Mouse (Mus musculus) induced T-regulatory cell, adult 2 months (primary cell): ENCODE data around the gene Slc6a1.
"Not testable (repeated sequence)": the region's sequence is repeated elsewhere in the genome, so short reads cannot be mapped to it uniquely, and the experiment has no call there.

Source experiments
- DNase-seq: peaks from one replicate; pipeline ENCODE4 v3.0.0-alpha.2; 2012; ENCODE audit warnings: low read depth

Gene Slc6a1

GRCm38 (mm10) chr6:114290184-114290583 lies 7.7 kb downstream of the Slc6a1 start:
- DNase-seq = no peak

- DNase-seq = no peak
Measured at GRCm38 (mm10) chr6:114290929-114291328, 8.5 kb downstream of the Slc6a1 start.

- no peak for DNase-seq
Measured at GRCm38 (mm10) chr6:114291396-114291795, 9.0 kb downstream of the Slc6a1 start.

- DNase-seq = no peak
Measured at GRCm38 (mm10) chr6:114293511-114293910, 11.1 kb downstream of the Slc6a1 start.

- DNase-seq = no peak
Measured at GRCm38 (mm10) chr6:114295086-114295485, 12.7 kb downstream of the Slc6a1 start.

- DNase-seq = no peak
Measured at GRCm38 (mm10) chr6:114297260-114298002, 15.0 kb downstream of the Slc6a1 start.

GRCm38 (mm10) chr6:114299699-114300098 lies 17.3 kb downstream of the Slc6a1 start:
- DNase-seq = no peak

GRCm38 (mm10) chr6:114300737-114301136 lies 18.3 kb downstream of the Slc6a1 start:
- no peak for DNase-seq

GRCm38 (mm10) chr6:114304668-114305067 lies 22.2 kb downstream of the Slc6a1 start:
- DNase-seq = no peak

GRCm38 (mm10) chr6:114320511-114320910 lies 38.1 kb downstream of the Slc6a1 start:
- no peak for DNase-seq

- peak; percentile 10 for DNase-seq
Measured at GRCm38 (mm10) chr6:114321146-114321545, 38.7 kb downstream of the Slc6a1 start.

- DNase-seq = no peak
Measured at GRCm38 (mm10) chr6:114322914-114323313, 40.5 kb downstream of the Slc6a1 start.

GRCm38 (mm10) chr6:114324808-114325207 lies 42.4 kb downstream of the Slc6a1 start:
- no peak for DNase-seq

- no peak for DNase-seq
Measured at GRCm38 (mm10) chr6:114329597-114330470, 47.4 kb downstream of the Slc6a1 start.

- no peak for DNase-seq
Measured at GRCm38 (mm10) chr6:114331926-114332325, 49.5 kb downstream of the Slc6a1 start.

GRCm38 (mm10) chr6:114336128-114336943 lies 53.9 kb downstream of the Slc6a1 start:
- DNase-seq = no peak

GRCm38 (mm10) chr6:114336944-114337215 lies 54.4 kb downstream of the Slc6a1 start:
- no peak for DNase-seq

- not testable (repeated sequence) for DNase-seq
Measured at GRCm38 (mm10) chr6:114341381-114341780, 58.9 kb downstream of the Slc6a1 start.

GRCm38 (mm10) chr6:114343740-114344139 lies 61.3 kb downstream of the Slc6a1 start:
- no peak for DNase-seq

GRCm38 (mm10) chr6:114345156-114345555 lies 62.7 kb downstream of the Slc6a1 start:
- DNase-seq = peak; percentile 35

GRCm38 (mm10) chr6:114347831-114348754 lies 65.7 kb downstream of the Slc6a1 start:
- DNase-seq = no peak
